Mouse (Mus musculus): Measurements from ENCODE around the gene Nr4a1.

Gene Nr4a1

GRCm38 (mm10) chr15:101286129-101286770 is 32.2 kb downstream of the Nr4a1 start:
- DNase-seq (ENCODE audit: low spot score) = no peak

GRCm38 (mm10) chr15:101287361-101287760 is 33.3 kb downstream of the Nr4a1 start:
- no peak for DNase-seq (ENCODE audit: low spot score)

- DNase-seq (ENCODE audit: low spot score) = no peak
Measured at GRCm38 (mm10) chr15:101290354-101290753, 36.3 kb downstream of the Nr4a1 start.

DNA sequence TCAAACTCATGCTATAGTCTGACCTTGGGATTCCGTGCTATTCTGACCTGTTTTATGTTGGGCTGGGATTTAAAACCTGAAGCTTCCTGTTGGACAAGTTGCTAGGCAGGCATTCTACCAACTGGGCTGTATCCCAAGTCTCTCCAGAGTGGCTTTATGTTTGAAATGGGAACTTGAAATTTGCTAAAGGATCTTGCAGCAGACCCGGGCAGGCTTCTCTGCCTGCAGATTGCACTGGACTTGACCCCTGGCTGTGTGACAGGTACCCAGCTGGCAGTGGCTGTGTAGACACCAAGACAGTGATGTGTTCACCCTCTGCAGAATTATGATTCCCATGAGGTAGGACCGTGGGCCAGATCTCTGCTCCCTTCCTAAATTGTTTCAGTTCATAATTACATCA is 37.9 kb downstream of the Nr4a1 start:
- DNase-seq (ENCODE audit: low spot score) = no peak

DNA sequence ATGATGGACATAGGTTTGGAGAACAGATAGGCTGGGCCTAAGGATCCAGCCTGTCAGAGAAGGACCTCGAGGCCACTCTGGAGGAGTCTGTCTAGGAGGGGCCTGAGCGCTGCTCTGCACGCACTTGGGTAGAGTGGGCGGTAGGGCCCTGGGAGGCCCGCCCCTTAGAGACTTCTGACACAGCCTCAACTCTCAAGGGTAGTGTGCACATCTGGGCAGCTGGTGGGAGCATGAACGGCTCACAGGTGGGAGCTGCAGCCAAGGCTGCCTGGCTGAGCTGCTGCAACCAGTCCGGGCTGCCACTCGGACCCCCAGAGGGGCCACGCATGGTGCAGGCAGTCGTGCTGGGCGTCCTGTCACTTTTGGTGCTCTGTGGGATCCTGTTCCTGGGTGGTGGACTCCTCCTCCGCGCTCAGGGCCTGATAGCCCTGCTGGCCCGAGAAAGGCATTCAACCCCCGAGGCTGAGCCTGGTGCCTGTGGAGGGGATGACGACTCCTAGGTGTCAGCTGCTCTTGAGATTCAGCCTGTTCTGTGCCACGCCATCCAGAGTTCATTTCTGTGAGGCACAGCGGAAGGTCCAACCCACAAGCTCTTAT is 39.1 kb downstream of the Nr4a1 start, which contains the start of gene 6030408B16Rik:
TSS of gene 6030408B16Rik (plus strand) at position 188 of the 597 bp plus-strand sequence.
- DNase-seq (ENCODE audit: low spot score) = no peak

DNA sequence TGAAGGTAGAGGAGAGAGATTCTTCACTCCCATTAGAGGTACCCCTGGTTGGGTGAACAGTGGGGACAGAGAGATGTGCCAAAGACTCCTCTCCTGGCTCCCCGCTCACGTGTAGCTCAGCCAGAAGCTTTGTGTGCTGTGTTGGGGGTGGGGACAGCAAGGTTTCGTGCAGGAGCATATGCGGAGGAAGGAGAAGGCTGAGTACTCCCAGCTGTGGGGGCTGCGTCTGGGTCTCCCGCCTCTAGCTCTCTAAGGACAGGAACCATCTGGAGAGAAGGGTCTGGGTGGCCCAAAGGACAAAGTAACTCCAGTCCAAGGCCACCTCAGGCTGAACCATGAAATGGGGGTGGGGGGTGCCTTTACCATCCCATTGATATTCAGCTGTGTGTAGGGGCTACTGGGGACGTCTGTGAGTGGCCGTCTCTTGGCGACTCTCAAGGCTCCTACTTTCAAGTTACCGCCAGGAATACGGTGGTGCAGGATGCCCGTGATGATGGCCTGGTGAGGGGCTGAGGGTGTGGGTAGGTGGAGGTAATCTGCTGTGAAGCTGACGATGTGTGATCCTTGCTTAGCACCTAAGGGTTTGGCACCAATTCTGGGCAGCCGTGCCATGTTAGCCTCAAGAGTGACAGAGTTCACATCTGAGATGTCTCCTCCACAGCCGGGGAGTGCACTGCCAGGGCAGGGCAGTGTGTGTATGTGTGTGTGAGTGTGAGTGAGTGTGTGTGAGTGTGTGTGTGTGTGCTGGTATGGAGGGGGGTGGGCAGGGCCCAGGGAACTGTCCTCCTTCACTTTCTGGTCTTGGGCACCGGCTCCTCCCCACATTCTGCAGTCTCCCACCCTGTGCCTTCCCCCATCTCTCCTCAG is 40.2 kb downstream of the Nr4a1 start:
- DNase-seq (ENCODE audit: low spot score) = no peak

GRCm38 (mm10) chr15:101295106-101295505 is 41.0 kb downstream of the Nr4a1 start:
- DNase-seq (ENCODE audit: low spot score) = no peak

DNA sequence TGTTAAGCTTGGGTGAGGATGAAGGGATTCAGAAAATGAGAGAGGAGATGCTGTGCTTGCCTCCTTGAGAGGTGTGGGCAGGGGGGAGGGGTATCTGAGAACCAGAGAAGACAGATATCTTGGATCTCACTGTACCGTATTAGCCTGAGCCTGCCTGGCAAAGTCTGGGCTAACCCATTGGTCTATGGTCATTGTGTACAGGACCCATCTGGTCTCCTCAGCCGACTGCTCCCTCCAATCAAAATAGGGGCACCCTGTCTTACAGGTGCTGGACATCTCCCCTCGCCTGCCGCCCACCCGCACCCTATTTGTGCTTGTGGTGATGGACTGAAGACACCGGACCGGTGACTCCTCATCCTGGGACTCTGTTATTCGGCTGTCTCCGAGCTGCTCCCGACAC is 41.5 kb downstream of the Nr4a1 start:
- DNase-seq (ENCODE audit: low spot score) = no peak

- no peak for DNase-seq (ENCODE audit: low spot score)
Measured at GRCm38 (mm10) chr15:101296091-101296490, 42.0 kb downstream of the Nr4a1 start.

GRCm38 (mm10) chr15:101297988-101298387 is 43.9 kb downstream of the Nr4a1 start:
- DNase-seq (ENCODE audit: low spot score) = no peak

GRCm38 (mm10) chr15:101298550-101298949 is 44.5 kb downstream of the Nr4a1 start:
- DNase-seq (ENCODE audit: low spot score) = no peak

GRCm38 (mm10) chr15:101299480-101299960 is 45.5 kb downstream of the Nr4a1 start:
- no peak for DNase-seq (ENCODE audit: low spot score)

GRCm38 (mm10) chr15:101300128-101300527 is 46.1 kb downstream of the Nr4a1 start:
- DNase-seq (ENCODE audit: low spot score) = no peak

DNA sequence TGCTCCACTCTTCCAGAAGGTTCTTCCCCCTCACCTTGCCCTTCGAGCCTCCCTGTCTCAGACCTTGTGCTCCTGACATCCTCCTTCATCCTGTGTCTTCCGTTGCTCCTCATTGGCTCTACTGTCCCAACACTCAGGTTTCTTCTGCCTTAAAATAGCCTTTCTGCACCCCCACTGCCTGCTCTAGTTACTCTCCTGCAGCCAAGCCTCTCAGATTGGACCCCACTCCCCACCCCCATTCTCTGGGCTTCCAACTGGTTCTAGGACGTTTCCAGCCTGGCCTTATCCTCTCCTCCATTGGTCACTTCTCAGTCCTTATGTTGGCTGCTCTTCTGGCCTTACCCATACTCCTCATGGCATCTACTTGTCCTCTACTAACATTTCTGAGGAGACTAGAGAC is 48.1 kb downstream of the Nr4a1 start:
- no peak for DNase-seq (ENCODE audit: low spot score)

GRCm38 (mm10) chr15:101303830-101304229 is 49.8 kb downstream of the Nr4a1 start:
- DNase-seq (ENCODE audit: low spot score) = no peak

GRCm38 (mm10) chr15:101306459-101306858 is 52.4 kb downstream of the Nr4a1 start:
- no peak for DNase-seq (ENCODE audit: low spot score)

DNA sequence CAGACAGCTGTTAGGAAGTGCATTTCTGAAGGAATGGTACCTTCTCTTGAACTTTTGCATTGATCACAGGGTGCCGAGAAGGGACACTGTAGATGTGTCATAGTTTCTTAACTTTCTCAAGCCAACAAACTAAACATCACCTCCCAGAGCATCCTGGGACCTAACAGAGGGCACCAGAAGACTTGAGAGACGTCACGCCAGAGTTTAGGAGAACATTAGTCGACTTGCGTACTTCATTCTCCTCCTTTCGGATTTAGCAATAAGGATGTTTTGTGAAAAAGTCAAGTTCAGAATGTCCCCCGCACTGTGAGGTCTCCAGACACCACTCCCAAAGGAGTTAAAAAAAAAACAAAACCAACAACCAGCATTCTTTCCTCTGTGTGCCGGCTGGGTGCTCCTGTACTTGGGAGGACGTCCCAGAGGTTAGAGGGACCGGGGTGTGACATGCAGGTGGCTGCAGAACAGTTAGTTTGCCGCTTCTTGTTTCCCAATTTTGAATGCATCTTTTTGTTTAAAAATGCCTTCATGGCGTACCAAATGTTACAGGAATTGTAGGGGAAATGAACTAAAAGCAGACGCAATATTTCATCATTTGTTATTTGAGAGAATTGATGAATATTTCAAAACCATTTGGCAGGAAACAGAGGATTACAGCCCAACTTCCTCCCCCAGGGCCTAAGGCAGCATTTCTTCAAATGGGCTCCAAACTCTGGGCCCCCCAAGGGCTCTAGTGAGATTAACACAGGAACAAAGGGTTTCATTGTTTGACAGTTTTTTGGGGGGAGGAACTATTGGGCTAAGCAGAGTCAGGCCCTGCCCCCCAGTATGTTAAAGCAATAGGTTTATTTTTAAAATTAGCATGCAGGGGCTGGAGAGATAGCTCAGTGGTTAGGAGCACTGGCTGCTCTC is 54.6 kb downstream of the Nr4a1 start:
- no peak for DNase-seq (ENCODE audit: low spot score)

DNA sequence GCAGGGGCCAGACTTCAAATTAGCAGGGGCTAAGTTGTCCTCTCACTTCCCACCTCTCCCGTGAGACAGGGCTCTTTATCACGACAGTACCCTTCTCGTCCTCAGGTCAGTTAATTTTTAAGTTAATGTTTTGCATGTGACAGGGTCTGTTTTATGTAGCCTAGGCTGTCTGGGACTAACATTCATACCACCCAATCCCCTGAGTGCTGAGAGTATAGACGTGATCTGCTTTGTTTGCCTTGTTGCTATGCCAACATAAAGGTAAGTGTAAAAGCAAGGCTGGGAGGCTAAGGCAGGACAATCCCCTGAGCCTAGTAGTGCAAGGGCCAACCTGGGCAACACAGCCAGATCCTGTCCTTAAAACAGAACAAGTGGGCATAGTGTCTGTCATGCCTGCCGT is 55.4 kb downstream of the Nr4a1 start:
- no peak for DNase-seq (ENCODE audit: low spot score)

- no peak for DNase-seq (ENCODE audit: low spot score)
Measured at GRCm38 (mm10) chr15:101311087-101311770, 57.2 kb downstream of the Nr4a1 start.

DNA sequence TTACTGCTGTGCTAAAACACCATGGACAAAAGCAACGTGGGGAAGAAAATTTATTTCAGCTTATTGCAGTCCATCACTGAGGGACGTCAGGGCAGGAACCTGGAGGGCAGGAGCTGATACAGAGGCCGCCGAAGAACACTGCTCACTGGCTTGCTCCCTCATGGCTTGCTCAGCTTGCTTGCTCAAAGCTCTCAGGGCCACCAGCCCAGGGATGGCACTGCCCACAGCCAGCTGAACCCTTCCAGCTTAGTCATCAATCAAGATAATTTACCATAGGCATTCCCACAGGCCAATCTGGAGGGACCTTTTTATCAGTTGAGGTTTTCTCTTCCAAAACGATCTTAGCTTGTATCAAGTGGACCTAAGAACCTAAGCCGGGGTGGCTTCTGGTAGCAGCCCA is 57.9 kb downstream of the Nr4a1 start:
- DNase-seq (ENCODE audit: low spot score) = no peak

DNA sequence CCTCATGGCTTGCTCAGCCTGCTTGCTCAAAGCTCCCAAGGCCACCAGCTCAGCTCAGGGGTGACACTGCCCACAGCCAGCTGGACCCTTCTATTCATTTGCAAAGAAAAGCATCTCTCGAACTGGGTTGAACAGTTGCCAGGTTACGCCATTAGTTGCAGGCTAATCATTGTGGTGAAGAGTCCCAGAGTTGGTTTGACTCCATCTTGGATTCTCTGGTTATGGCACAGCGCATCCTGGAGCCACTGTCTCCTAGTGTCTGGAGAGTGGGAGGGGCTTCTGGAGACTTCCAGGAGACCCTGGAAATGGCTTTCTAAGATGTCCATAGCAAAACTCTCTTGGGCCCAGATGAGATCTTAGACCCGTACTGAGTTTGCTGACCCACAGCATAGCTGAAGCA is 61.3 kb downstream of the Nr4a1 start:
- no peak for DNase-seq (ENCODE audit: low spot score)

Data from yolk sac, embryonic 10.5 days (tissue).